Mouse (Mus musculus) megakaryocyte, embryonic 14.5 days (primary cell): ENCODE measurements around the gene Pla2g4e.

Source experiments
- FLI1 ChIP-seq: IDR thresholded peaks from 2 replicates; pipeline ENCODE4 v1.6.1; 2012; ENCODE audit warnings: low read length, inconsistent platforms, mixed read lengths
- GATA1 ChIP-seq: IDR thresholded peaks from 3 replicates; pipeline ENCODE4 v1.6.1; 2012; ENCODE audit warnings: mixed read lengths, low read length, inconsistent platforms, borderline replicate concordance

DNA sequence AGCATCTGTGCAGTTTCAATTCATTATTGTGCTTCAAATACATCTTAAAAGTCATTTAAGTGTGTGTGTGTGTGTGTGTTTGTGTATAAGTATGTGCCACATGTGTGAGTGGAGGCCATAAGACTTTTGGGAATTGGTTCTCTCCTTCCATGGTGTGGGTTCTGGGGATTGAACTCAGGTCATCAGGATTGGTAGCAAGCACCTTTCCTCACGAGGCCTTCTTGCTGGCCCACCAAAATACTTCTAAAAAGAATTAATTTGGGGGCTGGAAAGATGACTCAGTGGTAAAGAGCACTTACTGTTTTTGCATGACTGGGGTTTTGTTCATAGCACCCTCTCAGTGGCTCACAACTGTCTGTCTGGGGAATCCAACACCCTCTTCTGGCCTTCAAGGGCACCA is 103.5 kb downstream of the Pla2g4e start:
- TF ChIP-seq FLI1: no peak
- no peak for TF ChIP-seq GATA1
